Mouse (Mus musculus) CH12F3 (cell line): ENCODE measurements around the gene Rbm8a.

ENCODE experiments used
- in situ Hi-C: fragments of 300-500 bp; cut with MboI; formaldehyde crosslinking; loops from 2 replicates; pipeline ENCODE4 v1.14.3; 2020; ENCODE audit warnings: low sequenced_read_pairs

Rbm8a gene

DNA sequence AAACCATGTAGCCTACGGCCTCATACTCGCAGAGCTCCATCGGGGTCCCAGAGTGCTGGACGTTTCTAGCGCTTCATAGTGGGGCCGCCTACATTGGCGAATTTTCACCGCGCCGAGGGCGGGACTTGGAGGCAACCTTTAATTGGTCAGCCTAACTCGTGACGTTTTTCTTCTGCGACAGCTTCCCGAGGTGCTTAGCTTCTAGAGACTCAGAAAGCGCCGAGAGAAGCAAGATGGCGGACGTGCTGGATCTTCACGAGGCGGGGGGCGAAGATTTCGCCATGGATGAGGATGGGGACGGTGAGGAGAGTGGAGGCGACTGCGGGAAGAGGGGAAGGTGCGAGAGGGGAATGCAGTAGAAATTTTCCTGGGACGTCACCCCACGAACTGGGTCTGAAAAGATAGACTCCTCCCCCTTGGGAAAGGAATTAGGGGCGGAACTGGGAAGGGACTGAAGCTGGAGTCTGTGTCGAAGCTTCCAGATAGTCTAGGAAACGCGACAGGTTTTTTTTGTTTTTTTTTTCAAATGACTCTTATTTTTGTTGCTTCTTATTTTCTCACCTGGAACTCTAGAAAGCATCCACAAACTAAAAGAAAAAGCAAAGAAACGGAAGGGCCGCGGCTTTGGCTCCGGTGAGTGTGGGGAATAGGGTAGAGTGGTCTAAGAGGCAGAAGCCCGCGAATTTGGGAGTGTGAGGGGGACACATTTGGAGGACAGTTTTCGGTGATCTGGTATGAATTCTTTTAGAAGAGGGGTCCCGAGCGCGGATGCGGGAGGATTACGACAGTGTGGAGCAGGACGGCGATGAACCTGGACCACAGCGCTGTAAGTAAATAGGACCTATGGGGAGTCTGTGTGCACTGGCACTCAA, at the start of gene Rbm8a:
Rbm8a (plus strand) TSS at position 205 of the 872 bp plus-strand sequence.
- in situ Hi-C loops: no loop called here

DNA sequence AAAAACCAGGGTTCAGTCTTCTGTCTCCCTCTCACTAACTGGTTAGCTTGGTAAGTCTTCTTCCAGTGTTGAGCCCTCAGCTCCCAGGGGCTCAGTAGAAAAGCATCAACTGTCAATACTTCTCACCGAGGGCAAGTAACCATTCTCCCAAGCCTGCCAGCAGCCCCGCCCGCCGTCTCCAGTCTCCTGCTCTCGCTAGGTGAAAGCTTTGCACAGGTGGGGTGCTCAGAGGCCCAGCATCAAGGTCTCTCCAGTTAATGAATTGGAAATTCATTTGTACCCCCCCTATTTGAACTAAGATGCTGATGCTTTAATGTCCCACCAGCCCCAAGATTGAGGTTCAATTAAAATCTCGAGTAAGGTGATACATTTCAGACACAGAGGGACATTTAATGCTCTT, 48.6 kb upstream of the Rbm8a start:
- in situ Hi-C loops: loop anchor here (5.0 kb wide), 1 partner anchor 34 kb away; no protein-coding TSS in a partner anchor

GRCm38 (mm10) chr3:96581771-96582515, 47.8 kb upstream of the Rbm8a start:
- in situ Hi-C loops: loop anchor here (5.0 kb wide), 1 partner anchor 35 kb away; no protein-coding TSS in a partner anchor

DNA sequence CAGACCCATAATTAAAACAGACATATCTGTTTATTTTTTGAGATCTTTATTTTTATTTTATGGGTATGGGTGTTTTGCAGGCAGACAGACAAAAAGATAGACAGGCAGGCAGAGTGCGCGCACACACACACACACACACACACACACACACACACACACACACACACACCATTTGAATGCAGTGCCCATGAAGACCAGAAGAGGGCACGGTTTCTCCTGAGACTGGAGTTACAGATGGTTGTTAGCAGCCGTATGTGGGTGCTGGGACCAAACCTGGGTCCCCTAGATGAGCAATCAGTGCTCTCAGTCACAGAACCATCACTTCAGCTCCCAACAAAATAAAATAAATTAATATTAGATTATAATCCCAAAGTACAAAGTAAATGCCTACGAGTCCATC, 46.3 kb upstream of the Rbm8a start:
- in situ Hi-C loops: loop anchor here (5.0 kb wide), 1 partner anchor 36 kb away; no protein-coding TSS in a partner anchor

DNA sequence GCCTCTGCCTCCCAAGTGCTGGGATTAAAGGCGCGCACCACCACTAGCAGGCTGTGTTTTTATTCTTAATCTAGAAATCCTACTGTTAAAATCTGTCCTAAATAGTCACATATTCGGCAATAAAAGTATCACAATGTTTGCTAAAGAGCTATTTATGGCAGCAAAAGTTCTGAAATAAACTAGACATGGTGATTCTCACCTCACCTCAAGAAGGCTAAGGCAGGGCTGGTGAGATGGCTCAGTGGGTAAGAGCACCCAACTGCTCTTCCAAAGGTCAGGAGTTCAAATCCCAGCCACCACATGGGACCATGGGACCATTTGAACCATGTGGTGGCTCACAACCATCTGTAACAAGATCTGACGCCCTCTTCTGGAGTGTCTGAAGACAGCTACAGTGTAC, 39.1 kb upstream of the Rbm8a start:
- in situ Hi-C loops: no loop called here

DNA sequence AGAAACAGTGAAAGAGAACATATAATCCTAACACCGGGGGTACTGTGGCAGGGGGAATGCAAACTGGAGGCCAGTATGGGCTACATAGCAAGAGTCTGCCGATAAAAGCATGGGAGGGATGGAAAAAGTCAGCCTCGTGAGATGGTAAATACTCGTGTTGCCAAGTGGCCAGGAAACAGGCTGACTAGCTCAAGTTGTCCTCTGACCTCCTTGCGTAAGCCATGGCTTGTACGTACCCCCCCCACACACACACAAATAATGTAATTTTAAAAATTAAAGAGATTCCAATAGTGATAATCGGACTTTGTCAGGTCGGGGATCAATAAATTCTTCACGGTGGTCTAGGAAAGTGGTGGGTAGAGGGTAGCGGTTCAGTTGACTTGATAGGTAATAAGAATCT, 36.4 kb upstream of the Rbm8a start:
- in situ Hi-C loops: no loop called here

GRCm38 (mm10) chr3:96593790-96594560, 35.8 kb upstream of the Rbm8a start, which contains the start of gene Polr3gl:
Gene Polr3gl (minus strand): TSS chr3:96594181.
- in situ Hi-C loops: no loop called here

- in situ Hi-C loops: no loop called here
These were observed 34.9 kb upstream of the Rbm8a start for GRCm38 (mm10) chr3:96594851-96595250.

GRCm38 (mm10) chr3:96595661-96596060, 34.1 kb upstream of the Rbm8a start:
- in situ Hi-C loops: no loop called here

DNA sequence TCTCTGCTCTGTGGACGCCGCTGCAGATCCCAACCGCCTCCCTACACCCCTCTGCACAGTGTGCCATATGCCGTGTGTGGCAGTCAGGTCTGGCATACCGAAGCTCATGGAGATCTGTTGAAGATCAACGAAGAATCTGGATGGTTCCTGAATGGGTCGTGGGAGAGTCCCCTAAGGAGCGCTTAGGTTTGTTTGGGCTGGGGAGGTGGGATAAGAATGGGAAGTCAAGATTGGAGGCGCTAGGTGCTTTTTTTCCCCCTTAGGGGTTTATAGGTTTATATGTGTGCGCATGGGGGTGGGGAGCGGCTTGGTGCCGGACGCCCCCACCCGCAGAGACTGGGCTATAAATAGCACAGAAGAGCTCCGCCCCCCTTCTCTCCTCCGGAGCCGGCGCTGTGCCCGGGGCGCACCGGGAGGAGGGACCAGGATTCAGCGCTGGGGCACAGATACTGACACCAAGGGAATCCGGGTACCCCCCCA, 33.5 kb upstream of the Rbm8a start, which contains the start of gene Ankrd34a:
Ankrd34a (plus strand) TSS at position 409 of the 480 bp plus-strand sequence.
- in situ Hi-C loops: no loop called here

DNA sequence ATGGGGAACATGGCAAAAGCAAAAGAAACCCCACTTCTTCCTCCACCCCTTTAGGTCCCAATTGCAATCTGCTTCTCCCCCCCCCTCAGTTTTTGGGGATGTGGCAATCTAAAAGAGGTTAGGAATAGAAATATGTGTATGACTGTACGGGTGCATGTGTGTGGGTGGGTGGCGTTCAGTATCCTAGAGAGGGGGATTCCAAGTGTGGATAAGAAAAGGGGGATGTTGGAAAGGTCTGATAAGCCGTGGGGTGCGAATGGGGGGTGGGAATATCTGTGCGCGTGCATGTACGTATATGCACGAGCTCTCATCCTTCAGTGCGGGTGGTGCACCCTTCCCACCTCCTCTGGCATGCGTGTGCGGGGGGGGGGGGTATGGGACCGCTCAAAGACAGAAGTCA, 32.9 kb upstream of the Rbm8a start:
- in situ Hi-C loops: no loop called here

DNA sequence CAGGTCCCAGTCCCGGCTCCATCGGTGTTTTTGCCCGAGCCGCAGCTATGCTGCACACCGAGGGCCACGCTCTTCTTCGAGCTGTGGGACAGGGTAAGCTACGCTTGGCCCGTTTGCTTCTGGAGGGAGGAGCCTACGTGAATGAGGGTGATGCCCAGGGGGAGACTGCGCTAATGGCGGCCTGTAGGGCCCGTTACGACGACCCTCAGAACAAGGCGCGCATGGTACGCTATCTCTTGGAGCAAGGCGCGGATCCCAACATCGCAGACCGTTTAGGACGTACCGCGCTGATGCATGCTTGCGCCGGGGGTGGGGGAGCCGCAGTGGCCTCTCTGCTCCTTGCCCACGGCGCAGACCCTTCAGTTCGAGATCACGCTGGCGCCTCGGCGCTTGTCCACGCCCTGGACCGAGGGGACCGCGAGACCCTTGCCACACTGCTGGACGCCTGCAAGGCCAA, 32.3 kb upstream of the Rbm8a start:
- in situ Hi-C loops: no loop called here

DNA sequence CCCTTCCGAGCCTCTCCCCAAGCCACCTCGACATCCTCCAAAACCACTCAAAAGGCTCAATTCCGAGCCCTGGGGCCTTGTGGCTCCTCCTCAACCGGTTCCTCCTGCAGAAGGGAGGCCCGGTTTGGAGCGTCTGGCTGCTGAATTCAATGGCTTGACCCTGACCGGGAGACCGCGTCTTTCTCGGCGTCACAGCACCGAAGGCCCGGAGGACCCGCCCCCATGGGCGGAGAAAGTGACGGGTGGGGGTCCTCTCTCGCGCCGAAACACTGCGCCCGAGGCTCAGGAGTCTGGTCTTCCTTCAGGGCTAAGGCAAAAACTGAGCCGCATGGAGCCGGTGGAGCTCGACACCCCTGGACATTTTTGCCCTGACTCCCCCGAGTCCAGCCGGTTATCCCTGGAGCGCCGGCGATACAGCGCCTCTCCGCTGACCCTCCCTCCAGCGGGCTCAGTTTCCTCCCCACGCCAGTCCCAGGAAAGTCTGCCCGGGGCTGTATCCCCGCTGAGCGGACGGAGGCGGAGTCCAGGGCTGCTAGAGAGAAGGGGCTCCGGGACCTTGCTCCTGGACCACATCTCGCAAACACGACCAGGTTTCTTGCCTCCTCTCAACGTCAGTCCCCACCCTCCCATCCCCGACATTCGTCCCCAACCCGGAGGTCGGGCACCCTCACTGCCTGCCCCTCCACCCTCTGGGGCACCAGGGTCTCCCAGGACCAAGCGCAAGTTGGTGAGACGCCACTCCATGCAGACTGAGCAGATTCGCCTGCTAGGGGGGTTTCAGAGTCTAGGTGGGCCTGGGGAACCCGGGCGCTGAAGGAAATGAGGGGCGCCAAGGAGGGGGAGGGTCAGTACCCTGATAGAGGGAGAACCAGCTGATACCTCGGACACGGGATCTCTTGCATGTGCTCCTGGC, 31.3 kb upstream of the Rbm8a start:
- in situ Hi-C loops: no loop called here

- in situ Hi-C loops: no loop called here
These were observed 30.7 kb upstream of the Rbm8a start for GRCm38 (mm10) chr3:96599069-96599393.

- in situ Hi-C loops: no loop called here
These were observed 30.3 kb upstream of the Rbm8a start for GRCm38 (mm10) chr3:96599411-96599810.

DNA sequence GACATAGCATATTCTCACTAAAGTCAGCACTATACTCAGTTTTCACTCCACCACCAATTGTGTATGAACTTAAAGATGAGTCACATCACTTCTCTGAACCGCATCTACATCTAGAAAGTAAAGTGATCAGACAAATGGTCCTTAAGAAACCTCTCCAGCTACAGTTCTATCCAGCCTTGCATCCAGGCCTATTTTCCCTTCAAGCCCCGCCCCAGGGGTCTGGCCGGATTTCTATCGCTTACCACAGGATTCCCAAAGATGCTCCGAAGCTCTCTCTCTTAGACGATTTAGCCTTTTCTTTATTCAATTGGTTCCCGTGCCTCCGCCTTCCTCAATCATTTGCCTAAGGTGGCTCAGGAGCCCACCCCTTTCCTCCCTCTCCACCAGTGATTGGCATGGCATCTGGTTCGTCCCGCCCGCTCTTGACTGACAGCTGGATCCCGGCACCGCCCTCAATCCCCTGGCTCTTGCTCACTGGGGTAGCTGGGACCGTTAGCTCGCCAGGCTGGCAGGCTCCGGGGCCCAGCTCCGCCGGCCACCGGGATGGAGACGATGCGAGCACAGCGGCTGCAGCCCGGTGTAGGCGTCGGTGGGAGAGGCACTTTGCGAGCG, 29.0 kb upstream of the Rbm8a start, which contains the start of gene Lix1l:
Lix1l (plus strand) TSS at position 511 of the 612 bp plus-strand sequence.
- in situ Hi-C loops: no loop called here

- in situ Hi-C loops: no loop called here
These were observed 28.4 kb upstream of the Rbm8a start for GRCm38 (mm10) chr3:96601251-96601787.

DNA sequence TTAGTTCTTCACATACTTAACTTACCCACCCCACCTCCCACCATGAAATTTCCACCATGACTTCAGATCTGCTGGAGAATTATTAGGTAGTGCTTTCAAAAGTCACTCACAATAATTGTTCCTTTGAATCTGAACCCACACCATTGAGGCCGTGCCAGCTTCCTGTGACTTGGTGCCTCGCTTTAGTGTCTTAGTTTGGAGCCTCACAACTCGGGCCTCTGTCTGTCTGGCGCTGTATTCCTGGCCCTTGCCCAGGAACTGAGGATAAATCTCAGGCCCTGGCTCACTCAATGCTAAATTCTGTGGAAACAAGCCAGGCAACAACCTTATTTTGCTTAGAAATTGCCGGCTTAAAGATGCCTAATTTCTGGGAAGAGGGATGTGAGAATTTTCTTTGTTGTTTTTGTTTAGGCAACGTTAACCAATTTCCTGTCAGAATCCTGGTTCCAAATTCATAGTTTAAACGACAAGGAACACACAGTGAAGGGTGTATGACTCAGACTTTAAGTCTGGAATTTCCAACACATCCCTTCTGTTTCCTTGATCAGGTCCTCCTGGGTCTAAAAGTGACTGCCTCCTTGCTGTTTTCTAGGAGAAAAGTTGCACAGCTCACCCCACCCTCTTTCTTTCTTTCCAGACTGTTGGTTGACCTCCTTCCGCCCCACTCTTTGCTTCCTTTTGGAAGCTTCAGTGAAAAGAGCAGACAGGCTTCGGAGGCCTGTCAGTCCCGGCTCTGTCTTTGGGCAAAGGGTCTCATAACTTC, 27.6 kb upstream of the Rbm8a start:
- in situ Hi-C loops: no loop called here
